Mouse (Mus musculus) forebrain, embryonic 14.5 days (tissue): ENCODE results near the gene Kif24. TPM values are rescaled to one million over a fixed set of nuclear protein-coding genes. Genes with fewer than 3 reads are reported as not detected.
"Not testable (repeated sequence)": the region's sequence is repeated elsewhere in the genome, so short reads cannot be mapped to it uniquely, and the experiment has no call there.

Experiments used
- ATAC-seq: fragments of 200-750 bp; cut with Nextera tagmentation; 2 replicates; pipeline ENCODE4 v1.8.0; 2017; ENCODE audit warnings: mild to moderate bottlenecking, moderate library complexity
- DNase-seq: peaks from one replicate; pipeline ENCODE4 v3.0.0-alpha.2; 2015; ENCODE audit warnings: low spot score
- H3K27ac ChIP-seq: fragments of 300-500 bp; sonication (generic); 2 replicates; pipeline ENCODE4 v1.5.1; 2014; ENCODE audit warnings: low read depth, mild to moderate bottlenecking, control low read depth, low read length, moderate library complexity
- H3K27me3 ChIP-seq: fragments of 300-500 bp; sonication (generic); replicated peaks from 2 replicates; pipeline ENCODE4 v1.6.1; 2014; ENCODE audit warnings: low read length, control low read depth, mixed read lengths; ENCODE audit not compliant: control insufficient read depth, insufficient read depth
- H3K36me3 ChIP-seq: fragments of 300-500 bp; sonication (generic); 2 replicates; pipeline ENCODE4 v1.6.1; 2014; ENCODE audit warnings: low read length, control low read depth; ENCODE audit not compliant: control insufficient read depth, insufficient read depth
- H3K4me1 ChIP-seq: fragments of 300-500 bp; sonication (generic); 2 replicates; pipeline ENCODE4 v1.6.1; 2014; ENCODE audit warnings: antibody characterized with exemption, low read length, control low read depth; ENCODE audit not compliant: control insufficient read depth, insufficient read depth
- H3K4me2 ChIP-seq: fragments of 300-500 bp; sonication (generic); 2 replicates; pipeline ENCODE4 v1.6.1; 2014; ENCODE audit warnings: mild to moderate bottlenecking, control low read depth, low read length
- H3K4me3 ChIP-seq: fragments of 300-500 bp; sonication (generic); 2 replicates; pipeline ENCODE4 v1.5.1; 2014; ENCODE audit warnings: low read depth, low read length, control low read depth
- H3K9ac ChIP-seq: fragments of 300-500 bp; sonication (generic); 2 replicates; pipeline ENCODE4 v1.6.1; 2014; ENCODE audit warnings: mild to moderate bottlenecking, low read length, control low read depth, moderate library complexity
- H3K9me3 ChIP-seq: fragments of 300-500 bp; sonication (generic); replicated peaks from 2 replicates; pipeline ENCODE4 v1.6.1; 2016; ENCODE audit warnings: low read length, control low read depth, mixed read lengths; ENCODE audit not compliant: control insufficient read depth
- WGBS: fragments of 180-500 bp; shearing (Covaris S2); extraction: QIAGEN DNeasy Blood & Tissue Kit; methylation state at CpG from one replicate; pipeline ENCODE4 v1.1.7; 2014; 5-methylcytosine and 5-hydroxymethylcytosine counted together
- polyA plus RNA-seq: library from polyadenylated mRNA; unstranded; fragments of >200 nt; fragmentation: Nextera tagmentation; extraction: Ambion mirVana; gene quantifications from 2 replicates; pipeline ENCODE4 v1.2.1, GENCODE M21; 2014

Kif24 gene
- polyA plus RNA-seq, 1 experiment from 2014 or later: 3.0 TPM

DNA sequence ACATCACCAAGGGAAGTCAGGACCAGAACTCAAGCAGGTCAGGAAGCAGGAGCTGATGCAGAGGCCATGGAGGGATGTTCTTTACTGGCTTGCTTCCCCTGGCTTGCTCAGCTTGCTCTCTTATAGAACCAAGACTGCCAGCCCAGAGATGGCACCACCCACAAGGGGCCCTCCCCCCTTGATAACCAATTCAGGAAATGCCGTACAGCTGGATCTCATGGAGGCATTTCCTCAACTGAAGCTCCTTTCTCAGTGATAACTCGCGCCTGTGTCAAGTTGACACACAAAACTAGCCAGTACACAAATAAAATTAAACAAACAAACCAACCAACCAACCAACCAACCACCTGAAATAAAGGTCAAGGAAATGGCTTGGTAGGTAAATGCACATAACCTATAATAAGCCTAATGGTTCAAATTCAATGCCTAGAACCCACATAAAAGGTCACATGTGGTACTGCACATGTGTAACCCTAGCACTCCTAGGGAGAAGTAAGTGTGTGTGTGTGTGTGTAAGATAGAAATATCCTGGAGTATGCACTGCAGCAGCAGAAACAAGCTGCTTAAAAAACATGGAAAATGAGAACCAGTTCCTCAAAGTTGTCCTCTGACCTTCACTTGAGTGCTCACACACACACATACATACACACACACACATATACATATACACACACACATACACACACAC lies 1.5 kb downstream of the Kif24 start:
- not testable (repeated sequence) for H3K27me3 ChIP-seq, H3K27ac ChIP-seq, H3K9me3 ChIP-seq, H3K9ac ChIP-seq, ATAC-seq, H3K4me1 ChIP-seq, DNase-seq, H3K36me3 ChIP-seq
- H3K4me3 ChIP-seq: peak overlapping the region; percentile 60
- peak overlapping the region; percentile 61 for H3K4me2 ChIP-seq
- 86% methylated on average over 3 of the region's 3 CpGs for WGBS

- Histone ChIP-seq H3K27ac (no peak overlapping the region), H3K9ac (no peak overlapping the region), H3K9me3 (no peaks in the 10 kb centered on the region), H3K27me3 (no peaks in the 10 kb centered on the region), H3K4me3 (no peak overlapping the region), H3K36me3 (no peaks in the 10 kb centered on the region; the same call in 1 of the 2 replicates), H3K4me2 (no peak overlapping the region), H3K4me1 (no peaks in the 10 kb centered on the region; the same call in 1 of the 2 replicates)
- no peak for DNase-seq
- 87% methylated on average over 1 of the region's 1 CpGs for WGBS
- ATAC-seq: no peak
Measured at GRCm38 (mm10) chr4:41460690-41461089, 4.0 kb downstream of the Kif24 start.

- no peak overlapping the region for H3K4me2 ChIP-seq
- H3K36me3 ChIP-seq: no peaks in the 10 kb centered on the region
- H3K9ac ChIP-seq: no peak overlapping the region
- DNase-seq (no peak), ATAC-seq (no peak)
- H3K4me1 ChIP-seq: no peaks in the 10 kb centered on the region
- H3K27ac ChIP-seq: no peak overlapping the region
- no peaks in the 10 kb centered on the region for H3K9me3 ChIP-seq
- H3K27me3 ChIP-seq: no peaks in the 10 kb centered on the region
- WGBS: 97% methylated on average over 3 of the region's 3 CpGs
- H3K4me3 ChIP-seq: no peak overlapping the region
Measured at GRCm38 (mm10) chr4:41447595-41447994, 17.1 kb downstream of the Kif24 start.

GRCm38 (mm10) chr4:41442790-41443302 lies 21.8 kb downstream of the Kif24 start:
- Histone ChIP-seq H3K9ac (no peak overlapping the region), H3K9me3 (no peaks in the 10 kb centered on the region), H3K27me3 (no peaks in the 10 kb centered on the region), H3K4me1 (no peaks in the 10 kb centered on the region), H3K36me3 (no peaks in the 10 kb centered on the region), H3K4me2 (no peak overlapping the region), H3K4me3 (no peak overlapping the region), H3K27ac (no peak overlapping the region)
- no peak for DNase-seq
- no peak for ATAC-seq
- 89% methylated on average over 4 of the region's 4 CpGs for WGBS

DNA sequence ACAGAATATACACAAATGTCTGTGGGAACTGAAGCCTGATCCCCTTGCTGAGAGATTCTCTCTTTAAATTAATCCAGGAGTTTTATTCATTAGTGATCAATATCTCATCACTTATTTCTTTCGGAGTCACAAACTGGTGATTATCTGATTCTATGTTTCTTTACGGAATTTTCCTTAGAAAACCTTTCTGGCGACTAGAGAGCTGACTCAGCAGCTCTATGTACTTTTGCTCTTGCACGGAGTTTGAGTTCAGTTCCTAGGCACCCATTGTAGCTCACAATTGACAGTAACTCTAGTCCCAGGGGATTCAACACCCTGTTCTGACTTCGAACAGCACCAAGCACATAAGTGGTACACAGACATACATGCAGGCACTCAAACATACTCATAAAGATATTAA lies 25.8 kb downstream of the Kif24 start:
- H3K27me3 ChIP-seq: no peaks in the 10 kb centered on the region
- H3K27ac ChIP-seq: no peak overlapping the region
- DNase-seq (no peak), ATAC-seq (no peak)
- H3K9me3 ChIP-seq: no peaks in the 10 kb centered on the region
- no peak overlapping the region for H3K4me2 ChIP-seq
- no peak overlapping the region for H3K9ac ChIP-seq
- WGBS: 88% methylated on average over 5 of the region's 5 CpGs
- no peak overlapping the region for H3K4me3 ChIP-seq
- H3K36me3 ChIP-seq: no peaks in the 10 kb centered on the region
- H3K4me1 ChIP-seq: no peaks in the 10 kb centered on the region

- H3K36me3 ChIP-seq: peaks cover 2% of the 10 kb centered on the region; the same call in 1 of the 2 replicates
- ATAC-seq (no peak), DNase-seq (no peak)
- no peak overlapping the region for H3K4me3 ChIP-seq
- no peak overlapping the region for H3K4me2 ChIP-seq
- no peaks in the 10 kb centered on the region for H3K4me1 ChIP-seq
- H3K9me3 ChIP-seq: no peaks in the 10 kb centered on the region
- H3K27me3 ChIP-seq: no peaks in the 10 kb centered on the region
- no peak overlapping the region for H3K9ac ChIP-seq
- no peak overlapping the region for H3K27ac ChIP-seq
Measured at GRCm38 (mm10) chr4:41416966-41417365, 47.7 kb downstream of the Kif24 start.

DNA sequence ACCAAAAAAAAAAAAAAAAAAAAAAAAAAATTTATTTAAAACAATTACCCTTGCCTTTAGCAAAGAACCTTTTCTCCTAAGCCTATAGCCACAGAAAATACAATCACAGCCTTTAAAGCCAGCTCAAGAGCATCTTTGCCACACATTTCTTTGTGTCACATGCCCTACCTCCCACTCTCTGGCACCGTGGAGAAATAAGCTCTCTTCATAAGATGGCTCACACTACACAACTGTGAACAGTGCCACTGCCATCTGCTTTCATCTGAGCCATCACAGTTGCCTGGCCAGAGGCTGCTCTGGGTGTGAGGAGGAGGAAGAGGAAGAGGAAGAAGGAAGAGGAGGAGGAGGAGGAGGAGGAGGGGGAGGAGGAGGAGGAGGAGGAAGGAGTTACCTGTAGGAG lies 55.3 kb downstream of the Kif24 start:
- ATAC-seq: no peak
- 100% methylated on average over 1 of the region's 1 CpGs for WGBS
- Histone ChIP-seq H3K27ac (no peak overlapping the region), H3K9ac (no peak overlapping the region), H3K4me2 (no peak overlapping the region), H3K4me3 (no peak overlapping the region), H3K27me3 (no peaks in the 10 kb centered on the region), H3K4me1 (no peaks in the 10 kb centered on the region), H3K9me3 (no peaks in the 10 kb centered on the region), H3K36me3 (peaks cover 15% of the 10 kb centered on the region; the same call in 1 of the 2 replicates)
- no peak for DNase-seq

DNA sequence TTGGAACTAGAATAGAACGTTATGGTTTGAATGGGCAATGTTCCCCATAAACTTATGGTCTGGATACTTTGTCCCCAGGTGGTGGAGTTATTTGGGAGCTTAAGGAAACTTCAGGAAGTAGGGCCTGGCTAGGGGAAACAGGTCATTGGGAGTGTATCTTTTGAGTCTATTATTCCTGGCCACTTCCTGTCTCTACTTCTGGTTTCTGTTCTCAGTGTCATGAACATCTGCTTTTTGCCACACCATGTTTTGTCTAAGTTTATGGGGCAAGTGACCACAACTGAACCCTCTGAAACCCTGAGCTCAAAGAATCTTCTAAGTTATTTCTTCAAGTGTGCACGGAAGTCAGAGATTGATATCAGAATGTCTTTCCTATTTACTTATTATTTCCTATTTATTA lies 57.3 kb downstream of the Kif24 start:
- no peak for DNase-seq
- ATAC-seq: no peak
- Histone ChIP-seq H3K4me3 (no peak overlapping the region), H3K27me3 (no peaks in the 10 kb centered on the region), H3K27ac (no peak overlapping the region), H3K9ac (no peak overlapping the region), H3K4me1 (no peaks in the 10 kb centered on the region), H3K36me3 (peaks cover 19% of the 10 kb centered on the region; the same call in 1 of the 2 replicates), H3K9me3 (no peaks in the 10 kb centered on the region), H3K4me2 (no peak overlapping the region)
- WGBS: 88% methylated on average over 2 of the region's 2 CpGs

DNA sequence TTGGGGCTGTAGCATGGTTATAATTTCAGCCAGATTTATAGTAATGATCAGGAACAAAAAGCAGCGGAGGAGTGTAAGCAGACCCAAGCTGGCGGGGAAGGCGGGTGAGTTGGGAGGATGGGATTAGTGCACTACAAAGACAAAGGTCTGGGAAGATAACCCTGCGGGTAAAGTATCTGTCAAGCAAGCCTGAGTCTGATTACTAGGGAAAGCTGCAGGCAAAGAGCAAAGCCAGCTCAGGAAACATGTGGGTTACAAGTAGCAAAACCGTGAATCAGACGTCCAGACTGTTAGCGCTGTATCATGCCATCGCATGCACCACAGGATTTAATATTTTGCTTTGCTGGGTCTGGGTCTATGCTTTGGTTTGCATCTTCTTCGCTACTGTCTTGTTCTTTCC lies 58.1 kb downstream of the Kif24 start:
- H3K4me2 ChIP-seq: no peak overlapping the region
- no peak overlapping the region for H3K4me3 ChIP-seq
- ATAC-seq (no peak), DNase-seq (no peak)
- H3K4me1 ChIP-seq: no peaks in the 10 kb centered on the region
- H3K27ac ChIP-seq: no peak overlapping the region
- WGBS: 88% methylated on average over 9 of the region's 9 CpGs
- peaks cover 19% of the 10 kb centered on the region; the same call in 1 of the 2 replicates for H3K36me3 ChIP-seq
- H3K9me3 ChIP-seq: no peaks in the 10 kb centered on the region
- no peaks in the 10 kb centered on the region for H3K27me3 ChIP-seq
- no peak overlapping the region for H3K9ac ChIP-seq
